Mouse (Mus musculus): Measurements from ENCODE around the gene Shbg. TPM values are rescaled to one million over a fixed set of nuclear protein-coding genes. Genes with fewer than 3 reads are reported as not detected.

Shbg gene
- polyA plus RNA-seq, 1 experiment from 2014 or later: not detected

DNA sequence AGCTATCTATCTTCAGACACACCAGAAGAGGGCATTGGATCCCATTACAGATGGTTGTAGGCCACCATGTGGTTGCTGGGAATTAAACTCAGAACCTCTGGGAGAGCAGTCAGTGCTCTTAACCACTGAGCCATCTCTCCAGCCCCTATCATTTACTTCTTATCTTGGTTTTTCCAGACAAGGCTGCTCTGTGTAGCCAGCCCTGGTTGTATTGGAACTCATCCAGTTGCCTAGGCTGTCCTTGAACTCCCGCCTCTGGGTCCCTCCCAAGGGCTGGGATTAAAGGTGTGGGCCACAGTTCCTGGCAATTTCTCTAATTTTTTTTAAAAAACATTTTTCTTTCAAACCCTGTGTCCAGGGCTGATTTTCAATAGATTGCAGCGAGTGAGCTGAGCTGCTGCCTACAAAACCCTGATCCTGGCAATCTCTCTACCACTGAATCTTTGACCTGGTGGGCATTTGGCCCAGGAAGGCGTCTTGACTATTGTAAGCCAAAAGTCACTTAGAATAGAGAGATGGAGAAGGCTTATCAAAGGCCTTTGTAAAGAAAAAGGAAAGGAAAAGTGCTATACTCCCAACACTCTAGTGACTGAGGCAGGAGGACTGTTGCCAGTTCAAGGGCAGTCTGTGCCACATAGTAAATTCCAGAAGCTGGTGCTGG is 43.6 kb upstream of the Shbg start:
- peak overlapping the region; percentile 99; the same call in 1 of the 2 replicates for H3K27ac ChIP-seq (ENCODE audit: low read depth, low read length)
- no peaks in the 10 kb centered on the region for H3K9me3 ChIP-seq (ENCODE audit: control insufficient read depth, low read length)
- H3K9ac ChIP-seq (ENCODE audit: low read depth, low read length): peak overlapping the region; percentile 68; the same call in 1 of the 2 replicates
- H3K4me3 ChIP-seq (ENCODE audit: low read length): peak overlapping the region; percentile 56
- no peaks in the 10 kb centered on the region for H3K27me3 ChIP-seq (ENCODE audit: control insufficient read depth, insufficient read depth, low read length)
- peaks cover 5% of the 10 kb centered on the region; the same call in 1 of the 2 replicates for H3K4me1 ChIP-seq (ENCODE audit: control insufficient read depth, insufficient read depth, low read length)
- H3K4me2 ChIP-seq (replicated peaks; ENCODE audit: low read depth, low read length): peak overlapping the region; percentile 54
- no peak for ATAC-seq (ENCODE audit: low FRiP score, low TSS enrichment)
- WGBS: 83% methylated on average over 3 of the region's 3 CpGs
- peaks cover 54% of the 10 kb centered on the region for H3K36me3 ChIP-seq (ENCODE audit: control insufficient read depth, insufficient read depth, low read length)

DNA sequence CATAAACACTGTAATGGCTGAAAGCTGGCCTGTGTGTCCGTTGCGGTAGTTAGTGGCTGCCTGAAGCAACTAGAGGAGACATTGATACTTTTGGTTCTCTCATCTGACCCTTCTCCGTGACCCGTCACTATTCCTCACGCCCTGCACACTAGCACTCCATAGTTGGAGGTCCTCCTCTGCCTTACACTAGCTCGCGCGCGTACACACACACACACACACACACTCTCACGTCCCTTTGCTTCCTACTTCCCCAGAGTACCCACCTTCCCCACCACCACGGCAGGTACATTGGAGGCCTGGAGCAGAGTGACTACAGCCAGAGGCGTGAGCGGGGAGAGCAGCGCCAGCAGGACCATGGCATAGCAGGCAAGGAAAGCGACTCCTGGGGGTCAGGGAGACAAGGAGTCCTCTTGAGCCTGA is 39.8 kb upstream of the Shbg start:
- Histone ChIP-seq H3K36me3 (ENCODE audit: control insufficient read depth, insufficient read depth, low read length) (peaks cover 49% of the 10 kb centered on the region), H3K27ac (ENCODE audit: low read depth, low read length) (no peak overlapping the region), H3K4me2 (replicated peaks; ENCODE audit: low read depth, low read length) (no peak overlapping the region), H3K9ac (ENCODE audit: low read depth, low read length) (no peak overlapping the region), H3K9me3 (ENCODE audit: control insufficient read depth, low read length) (no peaks in the 10 kb centered on the region), H3K4me3 (ENCODE audit: low read length) (no peak overlapping the region), H3K4me1 (ENCODE audit: control insufficient read depth, insufficient read depth, low read length) (peaks cover 5% of the 10 kb centered on the region; the same call in 1 of the 2 replicates), H3K27me3 (ENCODE audit: control insufficient read depth, insufficient read depth, low read length) (no peaks in the 10 kb centered on the region)
- no peak for ATAC-seq (ENCODE audit: low FRiP score, low TSS enrichment)
- 87% methylated on average over 15 of the region's 15 CpGs for WGBS

DNA sequence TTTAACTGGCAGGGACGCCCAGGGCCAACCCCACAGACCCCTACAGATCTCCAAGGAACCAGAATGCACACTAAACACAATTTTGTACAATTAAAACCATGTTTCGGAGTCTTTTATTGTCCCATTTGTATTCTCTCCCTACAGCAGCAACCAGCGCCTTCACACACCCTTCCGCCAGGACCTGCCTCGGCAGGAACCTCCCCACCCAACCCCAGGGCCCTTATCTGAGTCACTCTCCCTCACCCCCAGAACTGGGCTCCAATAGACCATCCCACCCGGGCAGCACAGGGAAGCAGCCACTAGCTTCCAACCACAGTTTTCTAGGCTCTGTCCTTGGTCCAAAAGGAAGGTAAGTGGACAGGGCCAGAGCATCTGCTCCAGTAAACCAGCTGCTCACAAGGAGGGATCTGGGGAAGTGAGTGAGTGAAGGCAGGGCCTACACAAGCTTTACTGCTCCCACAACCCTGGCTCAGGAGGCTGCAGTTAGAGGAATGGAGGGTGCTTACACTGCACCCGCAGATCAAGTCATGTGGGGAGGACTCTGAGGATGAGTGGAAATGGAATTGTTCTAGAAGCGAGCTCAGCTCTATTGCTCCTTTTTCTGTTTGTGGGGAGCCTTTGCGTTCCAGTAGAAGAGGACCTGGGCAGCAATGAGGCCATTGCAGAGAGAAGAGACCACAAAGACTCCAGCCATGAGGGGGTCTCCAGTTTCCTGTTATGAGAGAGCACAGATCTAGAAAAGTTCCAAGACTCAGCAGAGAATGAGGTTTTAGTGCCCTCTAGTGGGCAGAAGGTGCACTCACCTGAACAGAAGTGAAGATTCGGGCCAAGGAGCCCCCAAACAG is 39.1 kb upstream of the Shbg start:
- Histone ChIP-seq H3K36me3 (ENCODE audit: control insufficient read depth, insufficient read depth, low read length) (peaks cover 56% of the 10 kb centered on the region), H3K27me3 (ENCODE audit: control insufficient read depth, insufficient read depth, low read length) (no peaks in the 10 kb centered on the region), H3K4me3 (ENCODE audit: low read length) (no peak overlapping the region), H3K4me1 (ENCODE audit: control insufficient read depth, insufficient read depth, low read length) (peaks cover 5% of the 10 kb centered on the region; the same call in 1 of the 2 replicates), H3K9me3 (ENCODE audit: control insufficient read depth, low read length) (no peaks in the 10 kb centered on the region), H3K4me2 (replicated peaks; ENCODE audit: low read depth, low read length) (no peak overlapping the region), H3K9ac (ENCODE audit: low read depth, low read length) (no peak overlapping the region), H3K27ac (ENCODE audit: low read depth, low read length) (no peak overlapping the region)
- ATAC-seq (ENCODE audit: low FRiP score, low TSS enrichment): no peak
- 81% methylated on average over 10 of the region's 10 CpGs for WGBS

DNA sequence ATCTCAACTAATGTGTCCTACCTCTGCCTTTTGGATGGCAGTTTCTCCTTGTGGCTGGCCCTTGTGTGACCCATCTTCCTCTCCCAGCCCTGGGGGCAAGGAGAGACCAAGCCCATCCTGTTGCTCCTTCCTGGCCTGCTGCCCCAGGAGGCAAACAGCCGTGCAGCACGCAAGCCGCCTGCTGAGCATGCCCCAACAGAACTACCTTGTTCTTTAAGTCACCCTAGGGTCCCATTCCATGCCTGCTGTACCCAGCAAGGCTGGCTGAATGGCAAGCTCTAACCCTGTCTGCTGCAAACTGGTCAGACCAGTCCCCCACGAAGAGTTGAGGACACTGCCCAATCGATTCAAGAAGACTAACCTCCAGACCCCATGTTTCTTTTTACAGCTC is 38.4 kb upstream of the Shbg start:
- Histone ChIP-seq H3K27me3 (ENCODE audit: control insufficient read depth, insufficient read depth, low read length) (no peaks in the 10 kb centered on the region), H3K4me1 (ENCODE audit: control insufficient read depth, insufficient read depth, low read length) (peaks cover 5% of the 10 kb centered on the region; the same call in 1 of the 2 replicates), H3K9me3 (ENCODE audit: control insufficient read depth, low read length) (no peaks in the 10 kb centered on the region), H3K36me3 (ENCODE audit: control insufficient read depth, insufficient read depth, low read length) (peaks cover 63% of the 10 kb centered on the region), H3K4me2 (replicated peaks; ENCODE audit: low read depth, low read length) (no peak overlapping the region), H3K27ac (ENCODE audit: low read depth, low read length) (no peak overlapping the region), H3K4me3 (ENCODE audit: low read length) (no peak overlapping the region), H3K9ac (ENCODE audit: low read depth, low read length) (no peak overlapping the region)
- 75% methylated on average over 5 of the region's 5 CpGs for WGBS
- no peak for ATAC-seq (ENCODE audit: low FRiP score, low TSS enrichment)

DNA sequence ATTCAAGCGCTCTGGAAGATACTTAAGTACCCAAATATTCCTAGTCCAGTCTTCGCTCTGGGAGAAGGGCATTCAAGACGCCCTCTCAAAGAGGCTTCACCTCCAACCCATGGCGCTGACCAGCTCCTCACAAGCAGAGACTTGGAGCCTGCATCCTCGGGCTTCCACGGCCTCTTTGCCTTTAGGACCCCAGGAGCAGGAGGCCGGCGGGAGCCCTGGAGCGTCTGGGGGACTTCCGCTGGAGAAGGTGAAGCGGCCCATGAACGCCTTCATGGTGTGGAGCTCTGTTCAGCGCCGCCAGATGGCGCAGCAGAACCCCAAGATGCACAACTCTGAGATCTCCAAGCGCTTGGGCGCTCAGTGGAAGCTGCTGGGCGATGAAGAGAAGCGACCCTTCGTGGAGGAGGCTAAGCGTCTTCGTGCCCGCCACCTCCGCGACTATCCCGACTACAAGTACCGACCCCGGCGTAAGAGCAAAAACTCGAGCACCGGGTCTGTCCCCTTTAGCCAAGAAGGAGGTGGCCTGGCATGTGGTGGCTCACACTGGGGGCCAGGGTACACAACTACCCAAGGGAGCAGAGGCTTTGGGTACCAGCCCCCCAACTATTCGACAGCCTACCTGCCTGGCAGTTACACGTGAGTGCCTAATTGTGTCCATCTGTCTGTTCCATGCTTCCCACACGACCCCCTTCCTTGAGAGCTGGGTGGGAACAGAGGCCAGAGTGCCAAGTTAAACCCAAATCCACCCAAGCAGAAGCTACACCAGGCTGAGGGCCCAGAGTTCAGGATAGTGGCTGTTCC is 37.8 kb upstream of the Shbg start, which contains the start of gene Sox15:
Gene Sox15 (plus strand): TSS at position 51 of the 801 bp plus-strand sequence.
- Histone ChIP-seq H3K9ac (ENCODE audit: low read depth, low read length) (no peak within 1 kb of the TSS), H3K36me3 (ENCODE audit: control insufficient read depth, insufficient read depth, low read length) (peaks cover 69% of the 10 kb centered on the region), H3K4me1 (ENCODE audit: control insufficient read depth, insufficient read depth, low read length) (peaks cover 5% of the 10 kb centered on the region; the same call in 1 of the 2 replicates), H3K27ac (ENCODE audit: low read depth, low read length) (peak within 1 kb of the TSS; percentile 6; the same call in 1 of the 2 replicates), H3K4me2 (replicated peaks; ENCODE audit: low read depth, low read length) (no peak within 1 kb of the TSS), H3K9me3 (ENCODE audit: control insufficient read depth, low read length) (no peaks in the 10 kb centered on the region), H3K4me3 (ENCODE audit: low read length) (no peak within 1 kb of the TSS), H3K27me3 (ENCODE audit: control insufficient read depth, insufficient read depth, low read length) (no peaks in the 10 kb centered on the region)
- 15% methylated on average over 34 of the region's 34 CpGs for WGBS
- ATAC-seq (ENCODE audit: low FRiP score, low TSS enrichment): peak; percentile 85

DNA sequence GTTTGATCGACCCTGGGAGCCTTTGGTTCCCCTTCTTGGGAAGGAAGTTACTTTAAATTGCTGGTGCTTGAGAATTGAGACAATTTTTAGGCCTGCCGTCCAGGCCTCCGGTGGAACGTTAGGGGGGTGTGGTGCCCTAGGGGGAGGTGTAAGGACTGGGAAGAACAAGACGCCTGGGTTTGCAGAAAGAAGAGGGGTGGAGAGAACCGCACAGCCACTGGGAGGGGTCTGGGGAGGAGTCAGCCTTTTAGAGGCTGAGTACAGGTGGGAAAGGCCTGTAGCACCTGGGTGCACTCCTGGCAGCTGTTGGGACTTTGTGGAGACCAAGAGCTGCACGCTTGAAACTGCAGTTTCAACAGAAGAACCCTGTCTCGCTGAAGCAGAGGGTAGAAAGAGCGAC is 37.1 kb upstream of the Shbg start:
- whole genome bisulfite sequencing: 35% methylated on average over 9 of the region's 9 CpGs

DNA sequence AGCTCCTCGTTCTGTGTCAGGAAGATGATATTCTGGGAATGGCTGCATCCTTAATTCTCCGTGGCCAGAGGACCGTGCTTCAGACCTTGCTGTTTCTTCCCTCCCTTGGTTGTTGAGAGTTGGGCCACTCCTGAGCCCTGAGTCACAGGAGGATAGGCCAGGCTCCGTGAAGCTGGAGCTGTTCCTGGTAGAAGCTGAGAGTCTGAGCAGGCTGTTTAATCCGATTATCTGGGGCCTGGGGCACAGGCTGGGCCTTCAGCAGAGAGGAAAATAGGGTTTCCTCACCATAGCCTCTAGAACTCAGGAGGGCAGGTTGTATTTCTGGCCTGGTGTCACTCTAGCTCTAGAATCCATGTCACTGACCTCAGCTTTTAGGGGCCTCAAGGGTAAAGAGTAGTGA is 35.7 kb upstream of the Shbg start:
- peaks cover 5% of the 10 kb centered on the region; the same call in 1 of the 2 replicates for H3K4me1 ChIP-seq (ENCODE audit: control insufficient read depth, insufficient read depth, low read length)
- 71% methylated on average over 5 of the region's 5 CpGs for WGBS
- ATAC-seq (ENCODE audit: low FRiP score, low TSS enrichment): no peak
- peaks cover 80% of the 10 kb centered on the region for H3K36me3 ChIP-seq (ENCODE audit: control insufficient read depth, insufficient read depth, low read length)
- H3K4me2 ChIP-seq (replicated peaks; ENCODE audit: low read depth, low read length): no peak overlapping the region
- H3K9me3 ChIP-seq (ENCODE audit: control insufficient read depth, low read length): no peaks in the 10 kb centered on the region
- H3K27me3 ChIP-seq (ENCODE audit: control insufficient read depth, insufficient read depth, low read length): no peaks in the 10 kb centered on the region
- no peak overlapping the region for H3K9ac ChIP-seq (ENCODE audit: low read depth, low read length)
- H3K4me3 ChIP-seq (ENCODE audit: low read length): no peak overlapping the region
- peak overlapping the region; percentile 51 for H3K27ac ChIP-seq (ENCODE audit: low read depth, low read length)

More for the DNA sequence above, 37.1 kb upstream of the Shbg start:
- Histone ChIP-seq H3K36me3 (ENCODE audit: control insufficient read depth, insufficient read depth, low read length) (peaks cover 76% of the 10 kb centered on the region), H3K9me3 (ENCODE audit: control insufficient read depth, low read length) (no peaks in the 10 kb centered on the region), H3K4me1 (ENCODE audit: control insufficient read depth, insufficient read depth, low read length) (peaks cover 5% of the 10 kb centered on the region; the same call in 1 of the 2 replicates), H3K4me2 (replicated peaks; ENCODE audit: low read depth, low read length) (no peak overlapping the region), H3K27me3 (ENCODE audit: control insufficient read depth, insufficient read depth, low read length) (no peaks in the 10 kb centered on the region), H3K9ac (ENCODE audit: low read depth, low read length) (no peak overlapping the region), H3K4me3 (ENCODE audit: low read length) (no peak overlapping the region), H3K27ac (ENCODE audit: low read depth, low read length) (peak overlapping the region; percentile 6; the same call in 1 of the 2 replicates)
- no peak for ATAC-seq (ENCODE audit: low FRiP score, low TSS enrichment)

DNA sequence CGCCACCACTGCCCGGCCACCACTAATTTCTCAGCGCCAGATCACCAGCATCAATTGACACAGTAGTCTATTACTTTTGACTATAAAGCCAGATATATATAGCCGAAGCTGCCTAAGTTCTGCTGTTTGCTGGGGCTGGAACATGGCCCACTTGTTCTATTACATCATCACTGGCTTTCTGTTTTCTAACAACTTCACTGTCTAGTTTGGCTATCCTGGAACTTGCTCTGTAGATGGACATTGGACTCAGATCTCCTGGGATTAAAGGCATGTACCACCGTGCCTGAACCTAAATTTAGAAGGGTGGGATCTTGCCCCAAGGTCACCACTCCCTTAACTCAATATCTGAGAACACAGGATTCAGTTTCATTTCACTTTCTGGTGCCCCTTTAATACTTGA is 28.2 kb upstream of the Shbg start:
- ATAC-seq (ENCODE audit: low FRiP score, low TSS enrichment): no peak
- Histone ChIP-seq H3K9ac (ENCODE audit: low read depth, low read length) (no peak overlapping the region), H3K4me1 (ENCODE audit: control insufficient read depth, insufficient read depth, low read length) (no peaks in the 10 kb centered on the region), H3K27ac (ENCODE audit: low read depth, low read length) (no peak overlapping the region), H3K4me3 (ENCODE audit: low read length) (no peak overlapping the region), H3K36me3 (ENCODE audit: control insufficient read depth, insufficient read depth, low read length) (peaks cover 90% of the 10 kb centered on the region), H3K4me2 (replicated peaks; ENCODE audit: low read depth, low read length) (no peak overlapping the region), H3K27me3 (ENCODE audit: control insufficient read depth, insufficient read depth, low read length) (no peaks in the 10 kb centered on the region), H3K9me3 (ENCODE audit: control insufficient read depth, low read length) (no peaks in the 10 kb centered on the region)
- 92% methylated on average over 5 of the region's 5 CpGs for WGBS
